Mouse (Mus musculus): Measurements from ENCODE around the gene Chd1. TPM values are rescaled to one million over a fixed set of nuclear protein-coding genes. Genes with fewer than 3 reads are reported as not detected.

The Chd1 gene
- polyA plus RNA-seq, 1 experiment from 2014 or later = 14.3 TPM

DNA sequence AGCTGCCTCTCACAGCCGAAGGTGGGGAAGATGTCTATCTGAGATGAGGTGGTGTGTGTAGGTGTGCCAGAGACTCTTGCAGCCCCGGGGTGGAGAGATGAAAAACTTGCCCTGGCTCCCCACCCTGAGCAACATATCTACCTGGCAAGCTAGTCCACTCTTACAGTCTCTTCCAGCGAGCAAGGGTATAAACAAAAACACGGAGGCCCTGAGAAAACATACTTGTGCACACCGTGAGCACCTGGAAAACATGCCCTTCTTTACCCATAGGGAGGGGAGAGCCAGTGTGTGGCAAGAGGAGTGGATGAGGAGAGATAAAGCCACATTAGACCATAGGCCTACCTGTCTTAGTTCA, 112.3 kb downstream of the Chd1 start:
- H3K36me3 ChIP-seq (ENCODE audit: control insufficient read depth, insufficient read depth, low read length) = no peaks in the 10 kb centered on the region

DNA sequence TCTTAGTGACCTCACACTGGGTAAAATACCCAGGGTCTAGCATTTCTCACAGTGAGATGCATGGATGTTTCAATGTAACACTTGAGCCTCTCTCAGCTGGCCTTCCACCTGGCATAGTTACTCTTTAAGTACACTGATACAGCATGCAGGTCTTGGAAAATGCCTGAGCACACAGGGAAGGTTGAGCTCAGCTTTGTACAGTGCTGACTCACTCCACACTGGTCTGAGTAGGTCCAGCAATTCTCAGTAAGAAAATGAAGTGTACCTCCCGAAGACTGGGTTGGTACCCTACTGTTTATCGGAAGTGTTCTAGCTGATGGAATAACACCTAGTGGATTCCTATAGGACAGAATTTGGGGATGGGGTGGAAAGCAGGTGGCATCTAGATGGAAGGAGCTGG, 112.9 kb downstream of the Chd1 start:
- WGBS = 98% methylated on average over 2 of the region's 2 CpGs
- no peak for ATAC-seq
- H3K9ac ChIP-seq (ENCODE audit: low read depth, low read length) = no peak overlapping the region

More for the DNA sequence above, 112.3 kb downstream of the Chd1 start:
- Histone ChIP-seq H3K27me3 (replicated peaks; ENCODE audit: control insufficient read depth, insufficient read depth, low read length) (no peaks in the 10 kb centered on the region), H3K4me2 (ENCODE audit: low read depth, low read length) (no peak overlapping the region), H3K9ac (ENCODE audit: low read depth, low read length) (no peak overlapping the region), H3K27ac (ENCODE audit: low read length) (no peak overlapping the region), H3K4me3 (ENCODE audit: low read length) (no peak overlapping the region), H3K9me3 (ENCODE audit: control insufficient read depth, low read length) (no peaks in the 10 kb centered on the region), H3K4me1 (ENCODE audit: control insufficient read depth, insufficient read depth, low read length) (peaks cover 31% of the 10 kb centered on the region)
- 85% methylated on average over 5 of the region's 5 CpGs for WGBS
- 0 out of 2 replicates have a peak, but pooled peaks have one; percentile 4 for ATAC-seq

DNA sequence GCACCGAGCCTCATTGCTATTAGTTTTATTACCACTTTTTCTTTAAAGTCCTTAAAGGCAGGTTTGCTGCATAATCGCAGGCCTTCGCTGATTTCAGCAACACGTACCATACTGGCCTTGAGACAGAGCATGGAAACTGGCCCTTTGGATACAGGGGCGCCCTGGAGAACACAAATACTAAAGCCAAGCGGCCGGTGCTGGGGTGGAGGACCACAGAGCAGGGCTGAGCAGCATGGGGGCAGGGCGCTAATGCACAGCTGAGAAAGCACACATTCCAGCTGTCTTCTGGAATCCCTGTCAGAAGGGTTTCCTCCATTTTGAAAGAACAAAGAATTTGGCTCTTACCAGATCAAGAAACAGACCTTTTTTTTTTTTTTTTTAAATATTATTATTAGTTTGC, 113.6 kb downstream of the Chd1 start:
- H3K4me2 ChIP-seq (ENCODE audit: low read depth, low read length) = no peak overlapping the region
- no peaks in the 10 kb centered on the region for H3K27me3 ChIP-seq (replicated peaks; ENCODE audit: control insufficient read depth, insufficient read depth, low read length)
- H3K9ac ChIP-seq (ENCODE audit: low read depth, low read length) = no peak overlapping the region
- H3K4me1 ChIP-seq (ENCODE audit: control insufficient read depth, insufficient read depth, low read length) = peaks cover 29% of the 10 kb centered on the region
- H3K4me3 ChIP-seq (ENCODE audit: low read length) = no peak overlapping the region
- no peak overlapping the region for H3K27ac ChIP-seq (ENCODE audit: low read length)
- no peaks in the 10 kb centered on the region for H3K9me3 ChIP-seq (ENCODE audit: control insufficient read depth, low read length)
- no peaks in the 10 kb centered on the region for H3K36me3 ChIP-seq (ENCODE audit: control insufficient read depth, insufficient read depth, low read length)
- no peak for ATAC-seq
- WGBS = 80% methylated on average over 8 of the region's 8 CpGs

More for the DNA sequence above, 112.9 kb downstream of the Chd1 start:
- H3K4me3 ChIP-seq (ENCODE audit: low read length) = no peak overlapping the region
- H3K27ac ChIP-seq (ENCODE audit: low read length) = no peak overlapping the region
- H3K27me3 ChIP-seq (replicated peaks; ENCODE audit: control insufficient read depth, insufficient read depth, low read length) = no peaks in the 10 kb centered on the region
- no peaks in the 10 kb centered on the region for H3K36me3 ChIP-seq (ENCODE audit: control insufficient read depth, insufficient read depth, low read length)
- no peak overlapping the region for H3K4me2 ChIP-seq (ENCODE audit: low read depth, low read length)
- peaks cover 30% of the 10 kb centered on the region for H3K4me1 ChIP-seq (ENCODE audit: control insufficient read depth, insufficient read depth, low read length)
- no peaks in the 10 kb centered on the region for H3K9me3 ChIP-seq (ENCODE audit: control insufficient read depth, low read length)

DNA sequence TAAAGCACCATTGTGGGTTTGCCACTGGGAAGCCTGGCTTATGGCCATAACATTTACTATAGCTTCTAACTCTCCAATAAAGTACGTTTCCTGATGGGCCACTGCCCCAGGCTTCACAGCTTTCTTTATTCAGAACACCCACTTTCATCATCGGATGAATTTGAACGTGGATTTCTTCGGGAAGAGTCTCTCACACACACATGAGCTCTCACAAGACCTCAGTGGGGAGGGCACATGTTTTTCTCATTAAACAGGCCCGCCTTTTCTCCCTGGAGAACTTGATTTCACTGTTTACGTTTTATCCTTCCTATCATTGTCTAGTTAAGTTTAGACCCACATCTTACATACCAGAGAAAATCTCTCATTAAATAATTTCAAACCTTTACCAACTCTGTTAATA, 115.4 kb downstream of the Chd1 start:
- peaks cover 28% of the 10 kb centered on the region for H3K4me1 ChIP-seq (ENCODE audit: control insufficient read depth, insufficient read depth, low read length)
- ATAC-seq = no peak
- 59% methylated on average over 6 of the region's 6 CpGs for WGBS
- H3K4me2 ChIP-seq (ENCODE audit: low read depth, low read length) = no peak overlapping the region
- H3K9ac ChIP-seq (ENCODE audit: low read depth, low read length) = no peak overlapping the region
- H3K9me3 ChIP-seq (ENCODE audit: control insufficient read depth, low read length) = no peaks in the 10 kb centered on the region
- H3K27me3 ChIP-seq (replicated peaks; ENCODE audit: control insufficient read depth, insufficient read depth, low read length) = no peaks in the 10 kb centered on the region
- no peak overlapping the region for H3K4me3 ChIP-seq (ENCODE audit: low read length)
- no peaks in the 10 kb centered on the region for H3K36me3 ChIP-seq (ENCODE audit: control insufficient read depth, insufficient read depth, low read length)
- H3K27ac ChIP-seq (ENCODE audit: low read length) = no peak overlapping the region

DNA sequence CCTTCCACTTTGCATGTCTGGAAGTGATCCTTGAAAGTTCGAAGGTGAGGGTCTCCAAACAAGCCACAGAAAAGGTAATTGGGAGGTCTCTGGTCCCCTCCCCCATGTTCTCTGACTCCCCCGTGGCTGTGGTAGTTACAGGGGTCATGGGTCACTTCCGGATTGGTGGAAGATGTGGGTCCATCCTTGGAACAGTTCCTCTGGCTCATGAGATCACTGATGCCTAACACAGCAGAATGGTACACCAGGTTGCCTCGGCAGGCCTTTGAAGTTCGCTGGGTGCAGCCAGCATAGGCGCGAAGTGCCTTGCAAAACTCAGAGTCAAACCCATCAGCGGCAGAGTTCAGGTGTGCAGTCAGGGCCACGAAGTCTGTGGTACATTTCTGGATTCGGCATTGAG, 116.0 kb downstream of the Chd1 start:
- Histone ChIP-seq H3K27ac (ENCODE audit: low read length) (no peak overlapping the region), H3K9ac (ENCODE audit: low read depth, low read length) (no peak overlapping the region), H3K4me3 (ENCODE audit: low read length) (no peak overlapping the region), H3K4me1 (ENCODE audit: control insufficient read depth, insufficient read depth, low read length) (peaks cover 25% of the 10 kb centered on the region), H3K27me3 (replicated peaks; ENCODE audit: control insufficient read depth, insufficient read depth, low read length) (no peaks in the 10 kb centered on the region), H3K36me3 (ENCODE audit: control insufficient read depth, insufficient read depth, low read length) (no peaks in the 10 kb centered on the region), H3K4me2 (ENCODE audit: low read depth, low read length) (0 out of 2 replicates have a peak overlapping the region, but pooled peaks have one; percentile 12), H3K9me3 (ENCODE audit: control insufficient read depth, low read length) (no peaks in the 10 kb centered on the region)
- no peak for ATAC-seq
- WGBS = 81% methylated on average over 10 of the region's 10 CpGs

DNA sequence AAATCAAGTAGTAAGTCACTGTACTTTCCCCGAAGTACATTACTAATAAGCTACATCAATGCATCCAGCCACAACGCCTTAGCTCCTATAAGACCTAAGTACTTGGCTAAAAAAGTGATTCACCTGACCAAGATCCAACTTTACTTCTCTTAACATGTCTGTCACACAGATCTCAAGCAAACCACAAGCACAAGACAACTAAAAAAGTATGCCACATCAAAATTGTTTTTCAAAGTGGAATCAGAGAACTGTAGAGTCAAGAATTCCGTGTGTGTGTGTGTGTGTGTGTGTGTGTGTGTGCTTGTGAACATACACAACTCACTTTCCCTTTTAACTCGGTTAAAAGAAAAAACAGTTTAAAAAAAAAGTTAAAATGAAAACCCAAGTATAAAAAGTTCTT, 116.9 kb downstream of the Chd1 start:
- Histone ChIP-seq H3K9me3 (ENCODE audit: control insufficient read depth, low read length) (no peaks in the 10 kb centered on the region), H3K4me3 (ENCODE audit: low read length) (no peak overlapping the region), H3K36me3 (ENCODE audit: control insufficient read depth, insufficient read depth, low read length) (no peaks in the 10 kb centered on the region), H3K27me3 (replicated peaks; ENCODE audit: control insufficient read depth, insufficient read depth, low read length) (no peaks in the 10 kb centered on the region), H3K27ac (ENCODE audit: low read length) (no peak overlapping the region), H3K4me2 (ENCODE audit: low read depth, low read length) (no peak overlapping the region), H3K4me1 (ENCODE audit: control insufficient read depth, insufficient read depth, low read length) (peaks cover 23% of the 10 kb centered on the region), H3K9ac (ENCODE audit: low read depth, low read length) (no peak overlapping the region)
- ATAC-seq = no peak
- 84% methylated on average over 4 of the region's 4 CpGs for WGBS

Other genes starting within 250 kb of the Chd1 start
- gene Psmb1, start 205.2 kb upstream of the Chd1 start, polyA plus RNA-seq (2015; fragmentation: Nextera tagmentation; extraction: Ambion mirVana) = 238 and 252 TPM in 2 replicates
- 32.9 and 33.6 TPM in 2 replicates for gene Tbp, start 205.1 kb upstream of the Chd1 start, polyA plus RNA-seq (2015; fragmentation: Nextera tagmentation; extraction: Ambion mirVana)
- 48.1 and 48.9 TPM in 2 replicates for gene Pdcd2, start 177.7 kb upstream of the Chd1 start, polyA plus RNA-seq (2015; fragmentation: Nextera tagmentation; extraction: Ambion mirVana)
- gene Prdm9, start 140.6 kb upstream of the Chd1 start, polyA plus RNA-seq (2015; fragmentation: Nextera tagmentation; extraction: Ambion mirVana) = 1.5 and 2.2 TPM in 2 replicates
- gene Rgmb, start 126.1 kb downstream of the Chd1 start, polyA plus RNA-seq (2015; fragmentation: Nextera tagmentation; extraction: Ambion mirVana) = 17.8 and 24.8 TPM in 2 replicates